Mouse (Mus musculus) cortical plate, adult 2 months (tissue): Measurements from ENCODE around the gene Jtb.
A peak's percentile ranks its signal among the peaks of the same experiment; 100 is the strongest.

Experiments used
- CTCF ChIP-seq: fragments of 200-500 bp; IDR thresholded peaks from 2 replicates; pipeline ENCODE4 v1.5.1; 2011; ENCODE audit warnings: mild to moderate bottlenecking, control low read depth, low read length; ENCODE audit not compliant: insufficient read depth; ENCODE audit errors: extremely low read depth
- POLR2A ChIP-seq: fragments of 200-500 bp; IDR thresholded peaks from 2 replicates; pipeline ENCODE4 v1.6.1; 2011; ENCODE audit warnings: mild to moderate bottlenecking, low read length, control low read depth; ENCODE audit not compliant: insufficient read depth; ENCODE audit errors: extremely low read depth

GRCm38 (mm10) chr3:90265034-90265931 lies 33.9 kb downstream of the Jtb start, which contains the start of gene Dennd4b:
- peak; percentile 75; the same call in 1 of the 2 replicates for TF ChIP-seq POLR2A
- peak; percentile 57 for TF ChIP-seq CTCF
